Mouse (Mus musculus) gastrocnemius, adult 18-20 months (tissue): ENCODE measurements around the gene Ranbp9. TPM values are rescaled to one million over a fixed set of nuclear protein-coding genes. Genes with fewer than 3 reads are reported as not detected.

Experiments
- DNase-seq: peaks from one replicate; pipeline ENCODE4 v3.0.0; 2021; ENCODE audit warnings: low spot score
- total RNA-seq, 2 experiments: library from RNA; stranded (reverse); gene quantifications; 2 replicates each; pipeline ENCODE4 v1.2.3; 2021

Ranbp9 gene
- total RNA-seq, 2 experiments from 2014 or later = 41.3 to 42.2 TPM

GRCm38 (mm10) chr13:43370063-43370462, 111.0 kb downstream of the Ranbp9 start:
- DNase-seq = no peak

- DNase-seq = no peak
Observed at GRCm38 (mm10) chr13:43365825-43366184, 115.3 kb downstream of the Ranbp9 start.

- peak; percentile 86 for DNase-seq
Observed at GRCm38 (mm10) chr13:43364985-43365824, 115.9 kb downstream of the Ranbp9 start, which contains the start of gene Sirt5. Sirt5 (plus strand) TSS chr13:43365496.

GRCm38 (mm10) chr13:43362353-43362752, 118.7 kb downstream of the Ranbp9 start:
- no peak for DNase-seq

- no peak for DNase-seq
Observed at GRCm38 (mm10) chr13:43360534-43360933, 120.5 kb downstream of the Ranbp9 start.

GRCm38 (mm10) chr13:43356346-43357125, 124.5 kb downstream of the Ranbp9 start:
- DNase-seq = no peak

- no peak for DNase-seq
Observed at GRCm38 (mm10) chr13:43354362-43354761, 126.7 kb downstream of the Ranbp9 start.

- DNase-seq = no peak
Observed at GRCm38 (mm10) chr13:43353356-43353755, 127.7 kb downstream of the Ranbp9 start.

Other genes starting within 250 kb of the Ranbp9 start
- gene Gfod1, start 177.1 kb downstream of the Ranbp9 start, total RNA-seq = 1 to 10 TPM; 4.7 to 6.8 TPM
- 10 to 100 TPM; 17.1 to 22.1 TPM for gene Sirt5, start 115.8 kb downstream of the Ranbp9 start, total RNA-seq
- gene Nol7, start 82.9 kb downstream of the Ranbp9 start, total RNA-seq = 100 to 1,000 TPM; 121 to 134 TPM
- 10 to 100 TPM; 30.3 to 31.7 TPM for gene Mcur1, start 78.9 kb upstream of the Ranbp9 start, total RNA-seq
- not detected for gene Rnf182, start 134.4 kb upstream of the Ranbp9 start, total RNA-seq